Mouse (Mus musculus) liver, embryonic 14.5 days (tissue): ENCODE data around the gene Phf24. TPM values are rescaled to one million over a fixed set of nuclear protein-coding genes. Genes with fewer than 3 reads are reported as not detected.
A peak's percentile ranks its signal among the peaks of the same experiment; 100 is the strongest.

Experiments
- ATAC-seq: fragments of 200-750 bp; cut with Nextera tagmentation; 2 replicates; pipeline ENCODE4 v1.8.0; 2017; ENCODE audit warnings: moderate number of reproducible peaks, mild to moderate bottlenecking, moderate library complexity; ENCODE audit not compliant: insufficient read depth
- DNase-seq, 3 experiments: peaks; one replicate each; pipeline ENCODE4 v3.0.0-alpha.2; 2012 to 2013; ENCODE audit warnings: low read depth in 3 of 3, low spot score in 3 of 3
- H3K27ac ChIP-seq: fragments of 300-500 bp; sonication (generic); 2 replicates; pipeline ENCODE4 v1.5.1; 2014; ENCODE audit warnings: moderate library complexity, mild to moderate bottlenecking, control low read depth, inconsistent platforms
- H3K27me3 ChIP-seq: fragments of 300-500 bp; sonication (generic); 2 replicates; pipeline ENCODE4 v1.6.1; 2014; ENCODE audit warnings: mild to moderate bottlenecking, low read length, moderate library complexity; ENCODE audit not compliant: control insufficient read depth, insufficient read depth
- H3K36me3 ChIP-seq: fragments of 300-500 bp; sonication (generic); replicated peaks from 2 replicates; pipeline ENCODE4 v1.6.1; 2014; ENCODE audit warnings: low read depth; ENCODE audit not compliant: control insufficient read depth, insufficient read depth
- H3K4me1 ChIP-seq, 2 experiments: fragments of 200-500 bp in 1 of 2; fragments of 300-500 bp in 1 of 2; sonication (generic) in 1 of 2; replicated peaks; 2 replicates each; pipeline ENCODE4 v1.6.1; 2012 to 2014; ENCODE audit warnings: antibody characterized with exemption in 1 of 2, inconsistent platforms in 1 of 2, low read length in 1 of 2; ENCODE audit not compliant: control insufficient read depth in 2 of 2, insufficient read depth in 2 of 2
- H3K4me2 ChIP-seq: fragments of 300-500 bp; sonication (generic); 2 replicates; pipeline ENCODE4 v1.6.1; 2014; ENCODE audit warnings: low read depth, mild to moderate bottlenecking, control low read depth, moderate library complexity
- H3K4me3 ChIP-seq, 2 experiments: fragments of 200-500 bp in 1 of 2; fragments of 300-500 bp in 1 of 2; sonication (generic) in 1 of 2; 2 replicates each; pipeline ENCODE4 v1.5.1; 2012 to 2014; ENCODE audit warnings: low read depth in 2 of 2, low read length in 2 of 2, mild to moderate bottlenecking in 2 of 2, control low read depth in 1 of 2, inconsistent platforms in 1 of 2, moderate library complexity in 1 of 2; ENCODE audit not compliant: insufficient read depth in 1 of 2
- H3K9ac ChIP-seq: fragments of 300-500 bp; sonication (generic); replicated peaks from 2 replicates; pipeline ENCODE4 v1.6.1; 2014; ENCODE audit warnings: mild to moderate bottlenecking, control low read depth, moderate library complexity
- H3K9me3 ChIP-seq: fragments of 300-500 bp; sonication (generic); 2 replicates; pipeline ENCODE4 v1.6.1; 2016; ENCODE audit warnings: low read length, mixed read lengths; ENCODE audit not compliant: control insufficient read depth
- CTCF ChIP-seq: IDR thresholded peaks from 2 replicates; pipeline ENCODE4 v1.5.1; 2016; ENCODE audit warnings: antibody characterized with exemption, low read depth, control low read depth
- EP300 ChIP-seq: IDR thresholded peaks from 2 replicates; pipeline ENCODE4 v1.6.1; 2016; ENCODE audit warnings: antibody characterized with exemption, low read depth
- WGBS: fragments of 180-500 bp; shearing (Covaris S2); extraction: QIAGEN DNeasy Blood & Tissue Kit; methylation state at CpG from one replicate; pipeline ENCODE4 v1.1.7; 2014; ENCODE audit not compliant: insufficient replicate concordance; 5-methylcytosine and 5-hydroxymethylcytosine counted together
- polyA plus RNA-seq, 2 experiments: library from polyadenylated mRNA; depleted of rRNA in 1 of 2; stranded (reverse) in 1 of 2; unstranded in 1 of 2; fragments of >200 nt; fragmentation: Nextera tagmentation in 1 of 2; extraction: Ambion mirVana in 1 of 2; gene quantifications; 2 replicates each; pipeline versions ENCODE4 v1.2.1 to v1.2.3; 2012 to 2014

Phf24 gene
- polyA plus RNA-seq, 2 experiments: 0.12 to 0.14 TPM

GRCm38 (mm10) chr4:42933630-42934029 lies 17.2 kb downstream of the Phf24 start:
- H3K9ac ChIP-seq: no peak overlapping the region
- TF ChIP-seq CTCF (0 out of 2 replicates have a peak, but pooled peaks have one; percentile 24), EP300 (no peak)
- no peak overlapping the region for H3K4me3 ChIP-seq
- H3K27me3 ChIP-seq: no peaks in the 10 kb centered on the region; the same call in 1 of the 2 replicates
- 4% methylated on average over 22 of the region's 22 CpGs for WGBS
- H3K4me2 ChIP-seq: no peak overlapping the region
- no peak for ATAC-seq
- no peaks in the 10 kb centered on the region for H3K4me1 ChIP-seq
- H3K36me3 ChIP-seq: no peaks in the 10 kb centered on the region
- no peaks in the 10 kb centered on the region for H3K9me3 ChIP-seq
- no peak overlapping the region for H3K27ac ChIP-seq
- DNase-seq: peak in 1 of 3 experiments; percentile 12

GRCm38 (mm10) chr4:42941396-42941795 lies 24.9 kb downstream of the Phf24 start:
- Histone ChIP-seq H3K27me3 (peaks cover 5% of the 10 kb centered on the region), H3K4me3 (no peak overlapping the region), H3K9ac (no peak overlapping the region), H3K4me2 (no peak overlapping the region), H3K4me1 (no peaks in the 10 kb centered on the region), H3K36me3 (no peaks in the 10 kb centered on the region), H3K27ac (no peak overlapping the region), H3K9me3 (no peaks in the 10 kb centered on the region)
- no peak for DNase-seq
- WGBS: 58% methylated on average over 7 of the region's 7 CpGs
- TF ChIP-seq EP300 (no peak), CTCF (no peak)
- ATAC-seq: no peak

GRCm38 (mm10) chr4:42943341-42943740 lies 26.9 kb downstream of the Phf24 start:
- Histone ChIP-seq H3K27me3 (peaks cover 17% of the 10 kb centered on the region), H3K4me2 (no peak overlapping the region), H3K4me3 (no peak overlapping the region), H3K36me3 (no peaks in the 10 kb centered on the region), H3K27ac (no peak overlapping the region), H3K9me3 (no peaks in the 10 kb centered on the region), H3K9ac (no peak overlapping the region), H3K4me1 (no peaks in the 10 kb centered on the region)
- DNase-seq (no peak), ATAC-seq (no peak)
- WGBS: 63% methylated on average over 5 of the region's 5 CpGs
- no peak for TF ChIP-seq CTCF
- TF ChIP-seq EP300: no peak

GRCm38 (mm10) chr4:42944185-42944584 lies 27.7 kb downstream of the Phf24 start:
- DNase-seq (no peak), ATAC-seq (no peak)
- 66% methylated on average over 9 of the region's 9 CpGs for WGBS
- TF ChIP-seq EP300 (no peak), CTCF (no peak)
- H3K27ac ChIP-seq: no peak overlapping the region
- H3K9ac ChIP-seq: no peak overlapping the region
- no peak overlapping the region for H3K4me3 ChIP-seq
- H3K4me1 ChIP-seq: peaks cover 0 to 2% of the 10 kb centered on the region in 2 experiments; a peak in 1 of 4 replicates
- no peak overlapping the region for H3K4me2 ChIP-seq
- no peaks in the 10 kb centered on the region for H3K9me3 ChIP-seq
- H3K36me3 ChIP-seq: no peaks in the 10 kb centered on the region
- peaks cover 22% of the 10 kb centered on the region for H3K27me3 ChIP-seq

GRCm38 (mm10) chr4:42945043-42945442 lies 28.6 kb downstream of the Phf24 start:
- whole genome bisulfite sequencing: 12% methylated on average over 6 of the region's 6 CpGs

More at GRCm38 (mm10) chr4:42945043-42945442, 28.6 kb downstream of the Phf24 start:
- no peaks in the 10 kb centered on the region for H3K9me3 ChIP-seq
- H3K27me3 ChIP-seq: peaks cover 28% of the 10 kb centered on the region
- ATAC-seq (no peak), DNase-seq (no peak)
- TF ChIP-seq CTCF: no peak
- no peak for TF ChIP-seq EP300
- H3K9ac ChIP-seq: no peak overlapping the region
- no peak overlapping the region for H3K4me2 ChIP-seq
- no peak overlapping the region for H3K4me3 ChIP-seq
- H3K27ac ChIP-seq: no peak overlapping the region
- peaks cover 0 to 2% of the 10 kb centered on the region in 2 experiments; a peak in 1 of 4 replicates for H3K4me1 ChIP-seq
- H3K36me3 ChIP-seq: no peaks in the 10 kb centered on the region
